Mouse (Mus musculus) neural tube, embryonic 10.5 days (tissue): Measurements from ENCODE around the gene Hpd.

Experiments used
- DNase-seq: peaks from one replicate; pipeline ENCODE4 v3.0.0-alpha.2; 2017; ENCODE audit warnings: low spot score; ENCODE audit errors: extremely low spot score

The Hpd gene

GRCm38 (mm10) chr5:123135471-123136360 is 46.8 kb downstream of the Hpd start:
- DNase-seq: peak; percentile 59

GRCm38 (mm10) chr5:123134875-123135382 is 47.6 kb downstream of the Hpd start:
- DNase-seq: no peak

- DNase-seq: no peak
Measured at GRCm38 (mm10) chr5:123134186-123134874, 48.2 kb downstream of the Hpd start.

GRCm38 (mm10) chr5:123133784-123134143 is 48.8 kb downstream of the Hpd start:
- DNase-seq: no peak

GRCm38 (mm10) chr5:123133083-123133783 is 49.3 kb downstream of the Hpd start:
- DNase-seq: peak; percentile 93

GRCm38 (mm10) chr5:123132308-123133071 is 50.0 kb downstream of the Hpd start, which contains the start of gene Rhof:
TSS of gene Rhof (minus strand) at chr5:123132692.
- peak; percentile 83 for DNase-seq

- no peak for DNase-seq
Measured at GRCm38 (mm10) chr5:123130814-123131148, 51.7 kb downstream of the Hpd start.

GRCm38 (mm10) chr5:123130030-123130813 is 52.3 kb downstream of the Hpd start:
- no peak for DNase-seq

GRCm38 (mm10) chr5:123129170-123129757 is 53.3 kb downstream of the Hpd start:
- no peak for DNase-seq

GRCm38 (mm10) chr5:123128426-123129169 is 53.9 kb downstream of the Hpd start:
- no peak for DNase-seq

GRCm38 (mm10) chr5:123127031-123127430 is 55.5 kb downstream of the Hpd start:
- no peak for DNase-seq

GRCm38 (mm10) chr5:123125638-123126406 is 56.7 kb downstream of the Hpd start:
- DNase-seq: no peak

GRCm38 (mm10) chr5:123125105-123125504 is 57.4 kb downstream of the Hpd start:
- no peak for DNase-seq

GRCm38 (mm10) chr5:123122181-123122580 is 60.3 kb downstream of the Hpd start:
- DNase-seq: no peak
